Mouse (Mus musculus) A20 (cell line): Measurements from ENCODE around the gene Dytn.

Experiments
- DNase-seq: peaks from one replicate; pipeline ENCODE4 v3.0.0-alpha.2; 2011; ENCODE audit warnings: low read depth, low spot score

Gene Dytn

GRCm38 (mm10) chr1:63579153-63579552, 107.6 kb downstream of the Dytn start:
- no peak for DNase-seq

GRCm38 (mm10) chr1:63576803-63577202, 109.9 kb downstream of the Dytn start:
- DNase-seq, result no peak

GRCm38 (mm10) chr1:63573864-63574611, 112.7 kb downstream of the Dytn start:
- DNase-seq, result no peak

GRCm38 (mm10) chr1:63573432-63573831, 113.3 kb downstream of the Dytn start:
- DNase-seq, result no peak
